ENCODE assay signal across 8 mouse cellular contexts in genomic region chr4:45972951-45973350, GRCm38 (mm10). TPM values are rescaled to one million over a fixed set of nuclear protein-coding genes. Genes with fewer than 3 reads are reported as not detected.
DNase-seq lines count a peak whose midpoint lies in the region; ATAC-seq and TF ChIP-seq lines count a peak whose summit lies in the region.

No protein-coding gene starts in this region.

- no peaks in the 10 kb centered on the region for H3K36me3 ChIP-seq in erythroblast, embryonic 14.5 days (ENCODE audit: control insufficient read depth)
- no peaks in the 10 kb centered on the region for H3K36me3 ChIP-seq in spleen, adult 2 months (ENCODE audit: control insufficient read depth, insufficient read depth, low read length)
- H3K36me3 ChIP-seq in limb, embryonic 12.5 days, result no peaks in the 10 kb centered on the region
- no peaks in the 10 kb centered on the region for H3K36me3 ChIP-seq in small intestine, adult 2 months (ENCODE audit: control insufficient read depth, insufficient read depth, low read length)

- DNase-seq in spleen, adult 2 months (ENCODE audit: low read depth in 1 of 2, low spot score in 2 of 2), result no peak
- no peak for DNase-seq in spleen, postnatal 36 days (ENCODE audit: low spot score in 2 of 2)
- DNase-seq in frontal cortex, postnatal 10 days (ENCODE audit: low spot score in 2 of 2), result no peak
- no peak for DNase-seq in cerebellum, adult 8-10 months

- TF ChIP-seq CTCF in spleen, adult 2 months (IDR thresholded peaks at IDR 0.05; ENCODE audit: extremely low read depth, insufficient read depth, insufficient read length, insufficient replicate concordance), result no peak
- no peak for TF ChIP-seq CTCF in small intestine, adult 2 months (IDR thresholded peaks at IDR 0.05; ENCODE audit: extremely low read depth, insufficient read length, insufficient replicate concordance, low read depth, low read length)

- no peak for TF ChIP-seq POLR2A in spleen, adult 2 months (IDR thresholded peaks at IDR 0.05; ENCODE audit: low read depth, low read length)
- no peak for TF ChIP-seq POLR2A in small intestine, adult 2 months (IDR thresholded peaks at IDR 0.05; ENCODE audit: low read depth, low read length)

- peak overlapping the region; percentile 81 for H3K4me3 ChIP-seq in erythroblast, embryonic 14.5 days (replicated peaks)
- peak overlapping the region; percentile 66 for H3K4me3 ChIP-seq in spleen, adult 2 months (ENCODE audit: extremely low read depth, insufficient read depth, insufficient read length)
- peak overlapping the region; percentile 83 for H3K4me3 ChIP-seq in limb, embryonic 12.5 days (replicated peaks)
- H3K4me3 ChIP-seq in small intestine, adult 2 months (ENCODE audit: low read depth, low read length), result peak overlapping the region; percentile 87

- H3K9ac ChIP-seq in limb, embryonic 12.5 days (replicated peaks), result peak overlapping the region; percentile 74

- 39% methylated on average over 9 of the region's 9 CpGs for WGBS in spleen, adult 2 months
- WGBS in limb, embryonic 12.5 days, result 27% methylated on average over 9 of the region's 9 CpGs
- WGBS in small intestine, adult 2 months, result 24% methylated on average over 9 of the region's 9 CpGs

- H3K27me3 ChIP-seq in erythroblast, embryonic 14.5 days (ENCODE audit: control insufficient read depth), result peaks cover 69% of the 10 kb centered on the region
- 0 out of 2 replicates have a peak, but pooled peaks cover 2% of the 10 kb centered on the region for H3K27me3 ChIP-seq in spleen, adult 2 months (ENCODE audit: control insufficient read depth, insufficient read depth, low read length)
- H3K27me3 ChIP-seq in limb, embryonic 12.5 days, result peaks cover 23% of the 10 kb centered on the region
- H3K27me3 ChIP-seq in small intestine, adult 2 months (ENCODE audit: control insufficient read depth, insufficient read depth, low read length), result no peaks in the 10 kb centered on the region

- no peaks in the 10 kb centered on the region for H3K9me3 ChIP-seq in erythroblast, embryonic 14.5 days (ENCODE audit: control insufficient read depth, low read length)
- no peaks in the 10 kb centered on the region for H3K9me3 ChIP-seq in limb, embryonic 12.5 days

- peak overlapping the region; percentile 95 for H3K4me2 ChIP-seq in limb, embryonic 12.5 days

- peaks cover 14% of the 10 kb centered on the region for H3K4me1 ChIP-seq in erythroblast, embryonic 14.5 days (ENCODE audit: control insufficient read depth)
- H3K4me1 ChIP-seq in spleen, adult 2 months (ENCODE audit: control insufficient read depth, insufficient read depth, insufficient read length), result no peaks in the 10 kb centered on the region
- H3K4me1 ChIP-seq in limb, embryonic 12.5 days (replicated peaks), result peaks cover 11% of the 10 kb centered on the region; the same call in 1 of the 2 replicates
- H3K4me1 ChIP-seq in small intestine, adult 2 months (ENCODE audit: control insufficient read depth, insufficient read depth, insufficient read length, low read length), result peaks cover 33% of the 10 kb centered on the region

- no peak for ATAC-seq in erythroblast, adult 5-6 weeks (replicated peaks; ENCODE audit: low FRiP score, poor library complexity, severe bottlenecking)
- no peak for ATAC-seq in limb, embryonic 12.5 days (ENCODE audit: insufficient number of reproducible peaks, insufficient read depth, low FRiP score, low TSS enrichment, low read depth)

- no peak overlapping the region for H3K27ac ChIP-seq in spleen, adult 2 months (ENCODE audit: insufficient read depth, low read length)
- no peak overlapping the region for H3K27ac ChIP-seq in limb, embryonic 12.5 days
- H3K27ac ChIP-seq in small intestine, adult 2 months (ENCODE audit: insufficient read depth, low read depth, low read length), result peak overlapping the region; percentile 75

RNA-seq across cellular contexts. Expression of gene Tdrd7, which starts 7.8 kb away (rescaled TPM):
- polyA plus RNA-seq in erythroblast, embryonic 14.5 days (2012), result 0.02 TPM in 1 of 2 replicates, not detected in the other
- total RNA-seq in erythroblast, adult 5-6 weeks (2015; ENCODE audit: low replicate concordance), result 14.2 and 25.1 TPM in 2 replicates
- total RNA-seq in erythroblast, adult 5-6 weeks (2017; ENCODE audit: low replicate concordance), result 11.4 and 14.9 TPM in 2 replicates
- polyA plus RNA-seq in spleen, adult 2 months (2012; rRNA removed), result 5.1 and 5.2 TPM in 2 replicates
- 7.2 and 8.7 TPM in 2 replicates for polyA plus RNA-seq in limb, embryonic 12.5 days (2016; fragmentation: Nextera tagmentation; extraction: Ambion mirVana)
- polyA plus RNA-seq in small intestine, adult 2 months (2012; rRNA removed), result 8.7 and 21.9 TPM in 2 replicates
